Mouse (Mus musculus) megakaryocyte, embryonic 14.5 days (primary cell): ENCODE measurements around the gene Adig.

Experiments
- FLI1 ChIP-seq: IDR thresholded peaks from 2 replicates; pipeline ENCODE4 v1.6.1; 2012; ENCODE audit warnings: low read length, inconsistent platforms, mixed read lengths
- GATA1 ChIP-seq: IDR thresholded peaks from 3 replicates; pipeline ENCODE4 v1.6.1; 2012; ENCODE audit warnings: mixed read lengths, low read length, inconsistent platforms, borderline replicate concordance

GRCm38 (mm10) chr2:158456451-158456850 is 46.0 kb upstream of the Adig start:
- TF ChIP-seq GATA1 (no peak), FLI1 (no peak)
